8 mouse cellular contexts compared by ENCODE assay signal in the genomic region with DNA sequence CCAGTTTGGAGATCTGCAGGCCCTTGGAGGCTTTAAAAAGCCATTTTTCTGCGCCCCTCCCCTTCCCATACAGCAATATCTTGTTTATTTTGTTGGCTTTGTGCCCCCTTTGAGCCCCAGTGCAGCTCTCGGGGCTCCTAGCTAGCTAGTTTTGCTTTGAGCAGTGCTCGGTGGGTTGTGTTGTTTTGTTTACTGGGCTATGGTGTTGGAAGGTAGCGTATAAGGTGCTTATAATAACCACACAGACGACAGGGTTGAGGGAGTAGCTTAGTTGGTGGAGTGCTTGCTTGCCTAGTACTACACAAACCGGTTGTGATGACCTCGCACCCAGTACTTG. TPM values are rescaled to one million over a fixed set of nuclear protein-coding genes. Genes with fewer than 3 reads are reported as not detected.
DNase-seq lines count a peak whose midpoint lies in the region; ATAC-seq and TF ChIP-seq lines count a peak whose summit lies in the region.

No protein-coding gene starts in this region.

- WGBS in cerebellum, adult 2 months = 16% methylated on average over 7 of the region's 7 CpGs
- 15% methylated on average over 7 of the region's 7 CpGs for WGBS in limb, embryonic 15.5 days
- 15% methylated on average over 7 of the region's 7 CpGs for WGBS in stomach, embryonic 15.5 days

- H3K9me3 ChIP-seq in limb, embryonic 15.5 days = no peaks in the 10 kb centered on the region
- H3K9me3 ChIP-seq in stomach, embryonic 15.5 days = no peaks in the 10 kb centered on the region

- peak overlapping the region; percentile 64 for H3K4me2 ChIP-seq in limb, embryonic 15.5 days
- peak overlapping the region; percentile 71 for H3K4me2 ChIP-seq in stomach, embryonic 15.5 days

- H3K27me3 ChIP-seq in cerebellum, adult 2 months (ENCODE audit: control insufficient read depth, insufficient read depth, low read length) = no peaks in the 10 kb centered on the region
- no peaks in the 10 kb centered on the region for H3K27me3 ChIP-seq in limb, embryonic 15.5 days
- H3K27me3 ChIP-seq in stomach, embryonic 15.5 days (replicated peaks) = no peaks in the 10 kb centered on the region

- H3K36me3 ChIP-seq in limb, embryonic 15.5 days = peaks cover 17% of the 10 kb centered on the region
- H3K36me3 ChIP-seq in stomach, embryonic 15.5 days = peaks cover 5% of the 10 kb centered on the region

- DNase-seq in cerebellum, adult 2 months = no peak
- no peak for DNase-seq in cerebellum, postnatal 4 days (ENCODE audit: low spot score in 2 of 2)
- DNase-seq in A20 (ENCODE audit: low read depth, low spot score) = peak; percentile 63
- DNase-seq in layer of hippocampus, adult 8-10 months (ENCODE audit: low spot score in 2 of 2) = no peak
- DNase-seq in frontal cortex, postnatal 14 days (ENCODE audit: low spot score in 2 of 2) = no peak

- TF ChIP-seq POLR2A in cerebellum, adult 2 months (IDR thresholded peaks at IDR 0.05; ENCODE audit: borderline replicate concordance, insufficient read depth, low read length) = no peak

- no peak for TF ChIP-seq CTCF in cerebellum, adult 2 months (IDR thresholded peaks at IDR 0.05; ENCODE audit: borderline replicate concordance, insufficient read depth, low read depth, low read length)

- no peaks in the 10 kb centered on the region for H3K4me1 ChIP-seq in cerebellum, adult 2 months (ENCODE audit: control insufficient read depth, insufficient read depth, low read length)
- H3K4me1 ChIP-seq in limb, embryonic 15.5 days = peaks cover 5% of the 10 kb centered on the region; the same call in 1 of the 2 replicates
- H3K4me1 ChIP-seq in stomach, embryonic 15.5 days = peaks cover 8% of the 10 kb centered on the region; the same call in 1 of the 2 replicates

- peak; percentile 24; the same call in 1 of the 2 replicates for ATAC-seq in erythroblast, adult 5-6 weeks (replicated peaks; ENCODE audit: low FRiP score, poor library complexity, severe bottlenecking)
- ATAC-seq in limb, embryonic 15.5 days (ENCODE audit: insufficient number of reproducible peaks, low FRiP score, low TSS enrichment, low read depth) = no peak
- no peak for ATAC-seq in stomach, embryonic 15.5 days (ENCODE audit: insufficient read depth, low FRiP score, low read depth)

- H3K4me3 ChIP-seq in cerebellum, adult 2 months (replicated peaks; ENCODE audit: insufficient read depth, low read depth, low read length) = peak overlapping the region; percentile 63
- peak overlapping the region; percentile 93 for H3K4me3 ChIP-seq in limb, embryonic 15.5 days
- H3K4me3 ChIP-seq in stomach, embryonic 15.5 days (replicated peaks) = peak overlapping the region; percentile 88

- peak overlapping the region; percentile 80; the same call in 1 of the 2 replicates for H3K27ac ChIP-seq in cerebellum, adult 2 months (ENCODE audit: insufficient read depth, low read length)
- peak overlapping the region; percentile 73 for H3K27ac ChIP-seq in limb, embryonic 15.5 days
- peak overlapping the region; percentile 73; the same call in 1 of the 2 replicates for H3K27ac ChIP-seq in stomach, embryonic 15.5 days

- peak overlapping the region; percentile 90 for H3K9ac ChIP-seq in limb, embryonic 15.5 days
- peak overlapping the region; percentile 88 for H3K9ac ChIP-seq in stomach, embryonic 15.5 days

RNA-seq across cellular contexts. Expression of gene Zfp280b, which starts 0.6 kb away (rescaled TPM):
- 17.9 and 18.1 TPM in 2 replicates for polyA plus RNA-seq in cerebellum, adult 2 months (2012; rRNA removed)
- total RNA-seq in erythroblast, adult 5-6 weeks (2015; ENCODE audit: low replicate concordance) = 0.63 and 2.7 TPM in 2 replicates
- 1.8 and 2.2 TPM in 2 replicates for total RNA-seq in erythroblast, adult 5-6 weeks (2017; ENCODE audit: low replicate concordance)
- polyA plus RNA-seq in limb, embryonic 15.5 days (2015; fragmentation: Nextera tagmentation; extraction: Ambion mirVana) = 15.5 and 15.9 TPM in 2 replicates
- 17.5 and 18.3 TPM in 2 replicates for polyA plus RNA-seq in stomach, embryonic 15.5 days (2015; fragmentation: Nextera tagmentation; extraction: Ambion mirVana)
- total RNA-seq in layer of hippocampus, adult 8-10 months (2022) = 10 to 100 TPM; 13.3 to 18.0 (median 16.6) TPM
